Mouse (Mus musculus) midbrain, embryonic 16.5 days (tissue): ENCODE results near the gene Stxbp1. TPM values are rescaled to one million over a fixed set of nuclear protein-coding genes. Genes with fewer than 3 reads are reported as not detected.
"Not testable (repeated sequence)": the region's sequence is repeated elsewhere in the genome, so short reads cannot be mapped to it uniquely, and the experiment has no call there.

Experiments
- ATAC-seq: fragments of 200-750 bp; cut with Nextera tagmentation; 2 replicates; pipeline ENCODE4 v1.8.0; 2017; ENCODE audit warnings: moderate TSS enrichment
- H3K27ac ChIP-seq: fragments of 300-500 bp; sonication (generic); 2 replicates; pipeline ENCODE4 v1.5.1; 2014; ENCODE audit warnings: mild to moderate bottlenecking, low read length, mixed read lengths
- H3K27me3 ChIP-seq: fragments of 300-500 bp; sonication (generic); 2 replicates; pipeline ENCODE4 v1.6.1; 2014; ENCODE audit warnings: low read depth, low read length, mixed read lengths; ENCODE audit not compliant: control insufficient read depth, insufficient read depth
- H3K36me3 ChIP-seq: fragments of 300-500 bp; sonication (generic); 2 replicates; pipeline ENCODE4 v1.6.1; 2014; ENCODE audit warnings: mild to moderate bottlenecking, low read length, moderate library complexity, mixed read lengths; ENCODE audit not compliant: control insufficient read depth, insufficient read depth
- H3K4me1 ChIP-seq: fragments of 300-500 bp; sonication (generic); 2 replicates; pipeline ENCODE4 v1.6.1; 2014; ENCODE audit warnings: mild to moderate bottlenecking, low read length, mixed read lengths; ENCODE audit not compliant: control insufficient read depth, insufficient read depth
- H3K4me2 ChIP-seq: fragments of 300-500 bp; sonication (generic); 2 replicates; pipeline ENCODE4 v1.6.1; 2014; ENCODE audit warnings: mild to moderate bottlenecking, low read length, mixed read lengths
- H3K4me3 ChIP-seq: fragments of 300-500 bp; sonication (generic); 2 replicates; pipeline ENCODE4 v1.5.1; 2014; ENCODE audit warnings: low read depth, mild to moderate bottlenecking, low read length, moderate library complexity, mixed read lengths
- H3K9ac ChIP-seq: fragments of 300-500 bp; sonication (generic); 2 replicates; pipeline ENCODE4 v1.6.1; 2014; ENCODE audit warnings: low read depth, low read length, mixed read lengths
- H3K9me3 ChIP-seq: fragments of 300-500 bp; sonication (generic); replicated peaks from 2 replicates; pipeline ENCODE4 v1.6.1; 2014; ENCODE audit warnings: mild to moderate bottlenecking, low read length, mixed read lengths; ENCODE audit not compliant: control insufficient read depth, poor library complexity, severe bottlenecking
- WGBS: fragments of 180-500 bp; shearing (Covaris S2); extraction: QIAGEN DNeasy Blood & Tissue Kit; methylation state at CpG from one replicate; pipeline ENCODE4 v1.1.7; 2014; 5-methylcytosine and 5-hydroxymethylcytosine counted together
- polyA plus RNA-seq: library from polyadenylated mRNA; unstranded; fragments of >200 nt; fragmentation: Nextera tagmentation; extraction: Ambion mirVana; gene quantifications from 2 replicates; pipeline ENCODE4 v1.2.1, GENCODE M21; 2015

Gene Stxbp1
- polyA plus RNA-seq, 1 experiment from 2014 or later = 389 TPM

DNA sequence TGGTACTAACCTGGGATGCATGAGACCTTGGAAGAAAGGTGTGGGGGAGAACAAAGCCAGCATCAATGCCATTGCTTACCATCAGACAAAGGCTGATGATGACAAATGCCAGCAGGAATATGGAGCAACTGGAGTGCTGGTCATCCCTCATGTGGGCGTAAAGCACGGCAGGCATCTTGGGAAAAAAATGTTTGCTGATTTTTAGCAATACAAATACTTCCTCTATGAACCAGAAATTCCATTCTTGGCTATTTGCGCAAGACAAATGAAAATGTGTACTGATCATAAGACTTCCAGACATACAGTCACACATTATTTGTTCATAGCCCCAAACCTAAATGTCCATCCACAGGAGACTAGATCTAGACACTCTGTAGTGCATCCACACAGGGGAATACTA, 16.3 kb upstream of the Stxbp1 start:
- no peaks in the 10 kb centered on the region for H3K36me3 ChIP-seq
- H3K27ac ChIP-seq = no peak overlapping the region
- WGBS = 92% methylated on average over 3 of the region's 3 CpGs
- no peak overlapping the region for H3K4me2 ChIP-seq
- no peaks in the 10 kb centered on the region for H3K27me3 ChIP-seq
- H3K4me3 ChIP-seq = no peak overlapping the region
- no peaks in the 10 kb centered on the region for H3K4me1 ChIP-seq
- ATAC-seq = no peak
- no peaks in the 10 kb centered on the region for H3K9me3 ChIP-seq
- no peak overlapping the region for H3K9ac ChIP-seq

DNA sequence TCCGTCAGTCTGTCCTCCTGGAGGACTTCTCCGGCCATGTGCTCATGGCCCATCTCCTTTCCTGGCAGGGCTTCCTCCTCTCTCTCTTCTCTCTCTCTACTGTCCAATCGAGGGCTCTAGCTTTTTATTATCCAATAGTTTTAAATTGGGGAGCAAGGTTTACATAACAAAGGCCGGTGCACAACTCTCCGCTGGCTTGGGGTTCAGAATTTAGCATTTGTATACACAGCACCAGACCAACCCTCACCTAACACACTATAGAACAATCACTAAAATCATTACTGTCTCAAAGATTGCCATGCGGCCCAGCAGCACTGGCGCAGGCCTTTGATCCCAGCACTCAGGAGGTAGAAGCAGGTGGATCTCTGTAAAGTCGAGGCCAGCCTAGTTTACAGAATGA, 13.8 kb upstream of the Stxbp1 start:
- H3K9ac ChIP-seq = no peak overlapping the region
- ATAC-seq = no peak
- H3K4me3 ChIP-seq = no peak overlapping the region
- H3K27ac ChIP-seq = no peak overlapping the region
- H3K9me3 ChIP-seq = no peaks in the 10 kb centered on the region
- H3K4me2 ChIP-seq = no peak overlapping the region
- no peaks in the 10 kb centered on the region for H3K27me3 ChIP-seq
- H3K36me3 ChIP-seq = no peaks in the 10 kb centered on the region
- 75% methylated on average over 8 of the region's 8 CpGs for WGBS
- no peaks in the 10 kb centered on the region for H3K4me1 ChIP-seq

DNA sequence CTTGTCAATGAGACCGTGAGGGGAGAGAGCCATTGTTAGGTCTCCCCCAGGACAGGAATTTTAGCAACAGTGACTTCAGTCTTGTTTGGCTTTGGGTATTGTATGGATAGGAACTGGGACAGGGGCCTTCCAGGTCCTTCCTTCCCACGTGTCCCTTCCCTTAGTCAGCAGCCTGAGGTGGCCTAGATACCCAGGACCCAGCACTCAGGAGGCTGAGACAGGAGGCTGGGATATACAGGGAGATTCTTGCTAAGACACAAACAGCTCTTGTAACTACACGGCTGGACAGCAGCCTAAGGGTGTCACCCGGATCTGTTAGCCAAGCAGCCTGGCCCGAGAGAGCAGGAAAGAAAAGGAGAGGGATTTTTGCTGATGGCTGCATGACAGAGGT, 12.6 kb upstream of the Stxbp1 start:
- H3K27me3 ChIP-seq = no peaks in the 10 kb centered on the region
- H3K9ac ChIP-seq = no peak overlapping the region
- no peak for ATAC-seq
- H3K36me3 ChIP-seq = no peaks in the 10 kb centered on the region
- no peaks in the 10 kb centered on the region for H3K4me1 ChIP-seq
- no peak overlapping the region for H3K4me2 ChIP-seq
- WGBS = 76% methylated on average over 5 of the region's 5 CpGs
- H3K27ac ChIP-seq = no peak overlapping the region
- no peaks in the 10 kb centered on the region for H3K9me3 ChIP-seq
- H3K4me3 ChIP-seq = no peak overlapping the region

DNA sequence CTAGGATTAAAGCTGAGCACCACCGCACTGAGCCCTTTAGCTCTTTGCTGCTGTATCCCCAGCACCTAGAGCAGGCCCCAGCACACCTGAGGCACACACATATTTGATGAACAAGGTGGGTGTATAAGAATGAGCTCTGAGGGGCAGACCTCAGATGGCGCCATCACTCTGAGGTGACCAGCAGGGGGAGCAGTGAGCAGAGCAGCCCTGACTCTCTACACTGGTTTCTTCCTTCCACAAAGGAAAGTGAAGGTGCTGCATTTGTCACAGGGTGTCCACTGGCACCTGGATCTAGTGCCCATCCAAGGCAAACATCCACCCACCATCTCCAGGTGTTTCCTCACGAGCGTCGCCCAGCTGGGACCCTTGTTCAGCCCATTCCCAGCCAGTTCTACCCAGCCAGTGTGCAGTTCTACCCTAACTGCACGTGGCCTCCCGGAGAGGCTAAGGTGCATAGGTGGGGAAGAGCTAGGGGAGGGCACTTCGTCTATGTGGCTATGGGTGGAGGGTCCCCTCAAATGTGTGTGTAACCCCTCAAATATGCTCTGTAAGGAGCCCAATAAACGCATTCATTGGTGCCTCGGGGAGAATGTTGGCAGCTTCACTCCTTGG, 12.1 kb upstream of the Stxbp1 start:
- Histone ChIP-seq H3K9ac (no peak overlapping the region), H3K27ac (no peak overlapping the region), H3K27me3 (no peaks in the 10 kb centered on the region), H3K9me3 (no peaks in the 10 kb centered on the region), H3K36me3 (no peaks in the 10 kb centered on the region), H3K4me2 (no peak overlapping the region), H3K4me3 (no peak overlapping the region), H3K4me1 (no peaks in the 10 kb centered on the region)
- ATAC-seq = 0 out of 2 replicates have a peak, but pooled peaks have one; percentile 32
- 47% methylated on average over 10 of the region's 10 CpGs for WGBS

DNA sequence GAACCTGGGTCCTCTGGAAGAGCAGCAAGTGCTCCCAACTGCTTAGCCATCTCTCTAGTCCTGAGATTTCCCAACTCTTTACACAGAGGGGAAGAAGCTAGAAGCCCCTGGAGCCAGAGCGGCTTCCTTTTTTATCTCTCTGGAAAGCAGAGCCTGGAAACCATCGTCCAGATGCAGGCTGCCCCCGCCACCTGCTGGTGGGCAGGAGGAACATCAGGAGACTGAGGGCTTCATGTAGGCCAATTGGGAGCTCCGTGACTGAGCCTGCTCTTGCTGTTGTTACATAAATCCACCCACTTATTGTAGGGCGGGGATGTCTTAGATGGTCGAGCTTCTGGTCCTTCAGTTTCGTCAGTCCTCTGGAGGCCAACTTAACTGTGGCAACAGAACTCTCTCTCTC, 10.5 kb upstream of the Stxbp1 start:
- Histone ChIP-seq H3K36me3 (no peaks in the 10 kb centered on the region), H3K9me3 (no peaks in the 10 kb centered on the region), H3K27ac (no peak overlapping the region), H3K4me3 (no peak overlapping the region), H3K4me1 (no peaks in the 10 kb centered on the region), H3K27me3 (no peaks in the 10 kb centered on the region), H3K9ac (no peak overlapping the region), H3K4me2 (no peak overlapping the region)
- ATAC-seq = peak; percentile 46; the same call in 1 of the 2 replicates
- WGBS = under 1% methylated on average over 7 of the region's 7 CpGs

DNA sequence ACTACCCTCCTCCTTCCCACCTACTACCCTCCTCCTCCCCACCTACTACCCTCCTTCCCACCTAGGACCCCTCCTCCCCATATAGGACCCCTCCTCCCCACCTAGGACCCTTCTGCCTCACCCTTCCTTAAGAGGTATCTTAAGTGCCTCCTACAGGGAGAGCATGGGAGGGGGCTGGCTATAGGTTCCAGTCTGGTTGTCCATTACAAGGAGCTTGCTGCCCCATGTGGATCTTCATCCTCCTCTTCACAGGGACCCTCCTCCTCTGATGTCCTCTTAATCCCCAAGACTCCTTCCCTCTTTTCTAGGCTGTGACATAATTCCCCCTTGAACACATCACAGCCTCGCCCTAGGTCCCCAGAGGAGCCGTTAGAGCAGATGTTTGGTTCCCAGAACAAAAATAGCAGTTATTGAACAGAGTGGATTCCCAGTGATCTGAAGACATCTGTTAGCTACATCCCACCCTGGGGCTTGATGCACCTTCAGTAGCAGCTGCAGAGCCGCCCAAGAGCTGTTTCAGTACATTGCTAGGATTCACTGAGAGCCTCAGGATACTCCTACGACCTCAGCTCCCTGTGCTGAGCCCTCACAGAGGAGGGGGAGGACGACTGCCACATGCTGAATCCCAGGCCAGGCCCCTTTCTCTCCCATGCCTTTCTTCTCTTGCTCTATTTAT, 8.9 kb upstream of the Stxbp1 start:
- no peaks in the 10 kb centered on the region for H3K9me3 ChIP-seq
- H3K4me3 ChIP-seq = no peak overlapping the region
- no peak for ATAC-seq
- H3K4me1 ChIP-seq = no peaks in the 10 kb centered on the region
- no peak overlapping the region for H3K9ac ChIP-seq
- H3K4me2 ChIP-seq = no peak overlapping the region
- 41% methylated on average over 5 of the region's 5 CpGs for WGBS
- H3K27me3 ChIP-seq = 0 out of 2 replicates have a peak, but pooled peaks cover 2% of the 10 kb centered on the region
- H3K27ac ChIP-seq = no peak overlapping the region
- no peaks in the 10 kb centered on the region for H3K36me3 ChIP-seq

DNA sequence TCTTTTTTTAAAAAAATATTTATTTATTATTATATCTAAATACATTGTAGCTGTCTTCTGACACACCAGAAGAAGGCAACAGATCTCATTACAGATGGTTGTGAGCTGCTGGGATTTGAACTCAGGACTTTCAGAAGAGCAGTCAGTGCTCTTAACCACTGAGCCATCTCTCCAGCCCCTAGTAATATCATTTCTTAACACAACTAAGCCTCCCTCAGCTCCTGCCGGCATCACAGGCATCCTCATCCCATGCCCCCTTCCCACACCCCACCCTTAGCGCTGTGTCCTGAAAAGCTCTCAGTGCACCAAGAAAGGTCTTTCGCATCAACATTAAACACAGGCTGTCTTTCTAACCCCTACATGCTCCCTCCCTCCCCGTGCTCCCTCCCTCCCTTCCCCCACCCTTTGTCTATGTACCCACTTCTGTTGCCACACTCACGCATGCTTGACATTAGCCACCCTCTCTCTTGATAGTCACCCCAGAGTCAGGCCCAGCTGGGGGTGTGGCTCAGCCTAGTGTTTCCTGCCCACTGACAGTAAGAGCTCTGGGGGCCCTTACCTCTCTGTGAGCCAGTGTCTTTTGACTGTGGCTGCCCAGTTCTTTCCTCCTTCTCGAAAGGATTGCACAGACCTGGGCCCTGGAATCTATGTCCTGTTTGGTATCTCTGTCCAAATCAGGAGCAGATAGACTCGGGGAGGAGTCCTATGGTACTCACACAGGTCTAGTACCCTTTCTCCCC, 8.2 kb upstream of the Stxbp1 start:
- no peak for ATAC-seq
- H3K4me2 ChIP-seq = no peak overlapping the region
- no peak overlapping the region for H3K9ac ChIP-seq
- H3K9me3 ChIP-seq = no peaks in the 10 kb centered on the region
- no peak overlapping the region for H3K27ac ChIP-seq
- no peak overlapping the region for H3K4me3 ChIP-seq
- WGBS = 71% methylated on average over 7 of the region's 7 CpGs
- H3K27me3 ChIP-seq = 0 out of 2 replicates have a peak, but pooled peaks cover 2% of the 10 kb centered on the region
- H3K4me1 ChIP-seq = no peaks in the 10 kb centered on the region
- H3K36me3 ChIP-seq = no peaks in the 10 kb centered on the region

DNA sequence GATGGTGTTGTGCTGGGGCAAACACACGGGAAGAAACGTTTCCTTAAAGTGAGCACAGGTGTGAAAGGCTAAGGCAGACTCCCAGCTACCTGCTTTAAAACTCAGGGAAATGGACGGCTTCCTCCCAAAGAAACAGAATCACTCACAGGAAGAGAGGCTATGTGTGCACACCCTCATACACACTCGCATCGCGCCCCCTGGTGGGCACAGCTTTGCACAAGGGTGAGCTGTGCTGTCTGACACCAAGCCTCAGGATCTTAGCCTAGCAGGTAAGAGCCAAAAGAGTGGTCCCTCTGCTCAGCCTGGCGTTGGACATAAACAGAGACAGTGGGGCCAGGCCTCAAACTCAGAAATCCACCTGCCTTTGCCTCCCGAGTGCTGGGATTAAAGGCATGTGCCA, 7.2 kb upstream of the Stxbp1 start:
- Histone ChIP-seq H3K9ac (no peak overlapping the region), H3K4me1 (no peaks in the 10 kb centered on the region), H3K27me3 (0 out of 2 replicates have a peak, but pooled peaks cover 2% of the 10 kb centered on the region), H3K27ac (no peak overlapping the region), H3K36me3 (no peaks in the 10 kb centered on the region), H3K4me3 (no peak overlapping the region), H3K9me3 (no peaks in the 10 kb centered on the region), H3K4me2 (no peak overlapping the region)
- 0 out of 2 replicates have a peak, but pooled peaks have one; percentile 55 for ATAC-seq
- WGBS = 4% methylated on average over 8 of the region's 8 CpGs

DNA sequence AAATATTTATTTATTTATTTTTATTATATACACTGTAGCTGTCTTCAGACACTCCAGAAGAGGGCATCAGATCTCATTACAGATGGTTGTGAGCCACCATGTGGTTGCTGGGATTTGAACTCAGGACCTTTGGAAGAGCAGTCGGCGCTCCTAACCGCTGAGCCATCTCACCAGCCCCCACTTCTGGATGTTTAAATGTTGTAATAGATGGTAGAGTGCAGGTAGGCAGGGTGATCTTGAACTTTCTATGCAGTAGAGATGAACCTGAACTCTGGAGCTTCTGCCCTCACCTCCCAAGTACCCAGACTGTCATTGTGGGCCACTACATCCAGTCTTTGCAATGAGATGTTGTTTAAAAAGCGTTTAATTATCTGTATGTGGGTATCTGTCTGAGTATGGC, 6.7 kb upstream of the Stxbp1 start:
- H3K4me1 ChIP-seq, H3K4me2 ChIP-seq, ATAC-seq, H3K9ac ChIP-seq, H3K9me3 ChIP-seq, H3K27ac ChIP-seq, H3K36me3 ChIP-seq, H3K4me3 ChIP-seq, H3K27me3 ChIP-seq: not testable (repeated sequence)
- 61% methylated on average over 4 of the region's 4 CpGs for WGBS
